Mouse (Mus musculus) midbrain, embryonic 15.5 days (tissue): ENCODE data around the gene Vmn2r59. TPM values are rescaled to one million over a fixed set of nuclear protein-coding genes. Genes with fewer than 3 reads are reported as not detected.
"Not testable (repeated sequence)": the region's sequence is repeated elsewhere in the genome, so short reads cannot be mapped to it uniquely, and the experiment has no call there.

Experiments
- ATAC-seq: fragments of 200-750 bp; cut with Nextera tagmentation; replicated peaks from 2 replicates; pipeline ENCODE4 v1.8.0; 2017; ENCODE audit warnings: moderate TSS enrichment
- H3K27ac ChIP-seq: fragments of 300-500 bp; sonication (generic); 2 replicates; pipeline ENCODE4 v1.5.1; 2015; ENCODE audit warnings: mild to moderate bottlenecking, inconsistent platforms
- H3K27me3 ChIP-seq: fragments of 300-500 bp; sonication (generic); replicated peaks from 2 replicates; pipeline ENCODE4 v1.6.1; 2015; ENCODE audit warnings: inconsistent platforms
- H3K36me3 ChIP-seq: fragments of 300-500 bp; sonication (generic); replicated peaks from 2 replicates; pipeline ENCODE4 v1.6.1; 2015; ENCODE audit warnings: inconsistent platforms
- H3K4me1 ChIP-seq: fragments of 300-500 bp; sonication (generic); 2 replicates; pipeline ENCODE4 v1.6.1; 2015; ENCODE audit warnings: inconsistent platforms
- H3K4me2 ChIP-seq: fragments of 300-500 bp; sonication (generic); 2 replicates; pipeline ENCODE4 v1.6.1; 2015; ENCODE audit warnings: inconsistent platforms, mild to moderate bottlenecking, moderate library complexity
- H3K4me3 ChIP-seq: fragments of 300-500 bp; sonication (generic); 2 replicates; pipeline ENCODE4 v1.5.1; 2015; ENCODE audit warnings: mild to moderate bottlenecking, inconsistent platforms
- H3K9ac ChIP-seq: fragments of 300-500 bp; sonication (generic); 2 replicates; pipeline ENCODE4 v1.6.1; 2015; ENCODE audit warnings: mild to moderate bottlenecking, inconsistent platforms
- H3K9me3 ChIP-seq: fragments of 300-500 bp; sonication (generic); 2 replicates; pipeline ENCODE4 v1.6.1; 2016; ENCODE audit warnings: inconsistent platforms
- WGBS: fragments of 180-500 bp; shearing (Covaris S2); methylation state at CpG from one replicate; pipeline ENCODE4 v1.1.7; 2015; ENCODE audit warnings: mixed read lengths; 5-methylcytosine and 5-hydroxymethylcytosine counted together
- polyA plus RNA-seq: library from polyadenylated mRNA; unstranded; fragments of >200 nt; fragmentation: Nextera tagmentation; extraction: Ambion mirVana; gene quantifications from 2 replicates; pipeline ENCODE4 v1.2.1, GENCODE M21; 2015

The Vmn2r59 gene
- not detected in 2 replicates for polyA plus RNA-seq

DNA sequence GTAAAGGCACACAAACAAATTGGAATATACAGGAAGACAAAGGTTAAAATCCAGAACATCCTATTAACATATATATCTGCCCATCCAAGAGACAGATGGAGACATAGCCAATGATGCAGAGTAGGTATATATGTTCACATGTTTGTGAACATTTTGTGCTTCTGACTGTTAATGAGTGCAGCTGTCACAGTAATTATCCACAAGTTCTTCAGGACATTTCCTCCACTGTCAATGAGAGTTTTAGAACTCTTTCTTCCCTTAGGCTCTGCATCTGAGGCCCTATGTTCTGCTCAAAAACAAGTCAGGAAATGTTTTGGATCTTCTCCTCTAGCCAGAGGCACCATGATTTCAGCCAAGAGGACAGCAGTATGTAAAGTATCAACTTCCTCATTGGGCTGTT is at the start of gene Vmn2r59:
Vmn2r59 (minus strand) TSS at position 101 of the 400 bp plus-strand sequence.
- Histone ChIP-seq H3K27me3 (no peaks in the 10 kb centered on the region), H3K27ac (no peak within 1 kb of the TSS), H3K9me3 (peaks cover 14% of the 10 kb centered on the region; the same call in 1 of the 2 replicates), H3K36me3 (no peaks in the 10 kb centered on the region), H3K9ac (no peak within 1 kb of the TSS), H3K4me1 (no peaks in the 10 kb centered on the region), H3K4me2 (no peak within 1 kb of the TSS), H3K4me3 (no peak within 1 kb of the TSS)
- no peak for ATAC-seq

DNA sequence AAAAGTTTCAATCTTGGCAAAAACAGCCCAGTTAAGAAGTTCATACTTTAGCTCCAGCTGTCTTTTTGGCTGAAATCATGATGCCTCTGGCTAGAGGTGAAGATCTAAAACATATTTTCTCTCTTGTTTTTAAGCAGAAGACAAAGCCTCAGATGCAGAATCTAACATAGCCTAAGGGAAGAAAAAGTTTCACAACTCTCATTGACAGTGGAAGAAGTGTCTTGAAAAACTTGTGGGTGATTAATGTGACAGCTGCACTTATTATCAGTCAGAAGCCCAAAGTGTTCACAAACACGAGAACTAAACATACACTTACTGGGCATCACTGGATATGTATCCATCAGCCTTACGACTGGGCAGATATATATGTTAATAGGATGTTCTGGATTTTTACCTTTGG is 48.6 kb upstream of the Vmn2r59 start, which contains the start of gene Vmn2r60:
Vmn2r60 (plus strand) TSS at position 301 of the 400 bp plus-strand sequence.
- H3K27me3 ChIP-seq: no peaks in the 10 kb centered on the region
- no peak within 1 kb of the TSS for H3K4me2 ChIP-seq
- no peak within 1 kb of the TSS for H3K27ac ChIP-seq
- H3K9ac ChIP-seq: no peak within 1 kb of the TSS
- WGBS: 78% methylated on average over 2 of the region's 2 CpGs
- no peaks in the 10 kb centered on the region for H3K36me3 ChIP-seq
- no peak for ATAC-seq
- H3K4me3 ChIP-seq: no peak within 1 kb of the TSS
- H3K9me3 ChIP-seq: peaks cover 8% of the 10 kb centered on the region
- H3K4me1 ChIP-seq: no peaks in the 10 kb centered on the region

DNA sequence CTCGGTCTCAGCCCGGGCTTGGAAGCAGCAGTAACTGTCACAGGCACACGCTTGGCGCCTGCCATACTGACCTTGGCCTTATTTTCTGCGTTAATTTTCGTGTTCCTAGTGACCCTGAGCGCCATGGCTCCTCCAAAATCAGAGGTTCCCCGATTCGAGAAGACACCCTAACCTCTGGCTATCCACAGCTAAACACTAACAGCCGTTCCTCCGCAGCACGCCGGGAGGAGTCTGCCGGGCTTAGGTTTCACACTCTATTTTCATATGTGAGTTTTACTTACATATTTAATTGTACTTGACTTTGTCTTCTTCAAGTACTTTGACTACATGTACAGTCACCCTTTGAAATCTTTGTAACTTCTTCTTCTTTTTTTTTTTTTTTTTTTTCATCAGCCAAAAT is 48.2 kb upstream of the Vmn2r59 start:
- H3K4me3 ChIP-seq, H3K9me3 ChIP-seq, ATAC-seq, H3K36me3 ChIP-seq, H3K9ac ChIP-seq, H3K27me3 ChIP-seq, H3K4me2 ChIP-seq, H3K4me1 ChIP-seq, H3K27ac ChIP-seq: not testable (repeated sequence)
- WGBS: 79% methylated on average over 14 of the region's 14 CpGs

Other genes with a start within 250 kb of the Vmn2r59 start
- gene Vmn2r58, start 186.3 kb downstream of the Vmn2r59 start, polyA plus RNA-seq: not detected in 2 replicates
- gene Vmn2r60, start 48.7 kb upstream of the Vmn2r59 start, polyA plus RNA-seq: not detected in 2 replicates
- not detected in 2 replicates for gene Vmn2r61, start 201.0 kb upstream of the Vmn2r59 start, polyA plus RNA-seq